Mouse (Mus musculus): ENCODE data around the gene Spata9.

- no peak for TF ChIP-seq CTCF (IDR thresholded peaks at IDR 0.05; ENCODE audit: extremely low read depth, insufficient read depth, insufficient read length, insufficient replicate concordance)
- TF ChIP-seq POLR2A (IDR thresholded peaks at IDR 0.05; ENCODE audit: low read depth, low read length), result no peak
Measured at GRCm38 (mm10) chr13:75974481-75974880, 7.5 kb downstream of the Spata9 start.
